Mouse (Mus musculus): Measurements from ENCODE around the gene Tgtp1. TPM values are rescaled to one million over a fixed set of nuclear protein-coding genes. Genes with fewer than 3 reads are reported as not detected.
"Not testable (repeated sequence)": the region's sequence is repeated elsewhere in the genome, so short reads cannot be mapped to it uniquely, and the experiment has no call there.

Tgtp1 gene
- polyA plus RNA-seq (2012; rRNA removed), result 3.7 and 5.5 TPM in 2 replicates

DNA sequence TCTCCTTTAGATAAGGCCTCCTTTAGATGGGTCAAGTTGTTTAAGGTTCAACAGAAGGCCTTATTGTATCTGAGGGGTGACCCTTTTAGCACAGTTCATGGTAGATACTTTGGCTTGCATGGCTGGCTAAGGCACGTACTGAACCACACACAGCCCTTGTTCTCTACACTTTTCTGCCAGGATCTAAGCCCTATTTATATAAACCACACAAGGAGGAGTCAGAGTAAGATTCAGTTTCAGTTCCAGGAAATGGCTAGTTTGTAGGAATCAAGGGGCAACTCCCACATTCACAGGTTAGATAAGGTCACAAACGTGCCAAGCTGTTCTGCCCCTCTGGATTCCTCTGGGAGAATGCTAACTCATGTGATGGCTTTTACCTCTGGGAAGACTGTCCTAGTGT lies at the start of gene Tgtp1:
TSS of gene Tgtp1 (minus strand) at position 155 of the 400 bp plus-strand sequence.
- peak; percentile 52 for DNase-seq
- 25% methylated on average over 2 of the region's 2 CpGs for WGBS
- not testable (repeated sequence) for H3K4me1 ChIP-seq (ENCODE audit: control insufficient read depth, insufficient read depth, low read length); H3K36me3 ChIP-seq (ENCODE audit: control insufficient read depth, insufficient read depth, low read length); H3K27me3 ChIP-seq (replicated peaks; ENCODE audit: control insufficient read depth, insufficient read depth, low read length); H3K4me3 ChIP-seq (ENCODE audit: insufficient read depth, low read depth, low read length)
- H3K27ac ChIP-seq (ENCODE audit: insufficient read depth, low read depth, low read length), result peak within 1 kb of the TSS; percentile 69; the same call in 1 of the 2 replicates

DNA sequence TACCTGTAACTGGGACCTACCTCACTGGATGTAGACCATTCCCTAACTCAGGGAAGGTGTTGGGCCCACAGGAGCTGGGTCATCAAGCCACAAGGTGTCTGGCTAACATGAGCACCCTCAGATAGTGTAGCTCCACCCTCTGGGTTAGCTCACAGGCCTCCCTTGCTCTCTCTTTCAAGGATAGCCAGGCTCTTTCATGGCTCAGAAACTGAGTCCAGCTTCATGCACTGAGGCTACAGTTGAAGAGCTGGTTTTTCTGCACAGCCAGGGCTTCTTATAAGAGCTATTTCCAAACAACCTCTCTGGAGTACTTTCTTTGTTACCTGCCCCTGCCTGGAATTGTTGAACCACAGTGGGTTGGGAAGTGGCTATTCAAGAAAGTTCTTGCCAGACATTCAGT lies 18.1 kb upstream of the Tgtp1 start:
- not testable (repeated sequence) for H3K4me1 ChIP-seq (ENCODE audit: control insufficient read depth, insufficient read depth, low read length); DNase-seq; H3K4me3 ChIP-seq (ENCODE audit: insufficient read depth, low read depth, low read length); H3K27ac ChIP-seq (ENCODE audit: insufficient read depth, low read depth, low read length); H3K27me3 ChIP-seq (replicated peaks; ENCODE audit: control insufficient read depth, insufficient read depth, low read length); H3K36me3 ChIP-seq (ENCODE audit: control insufficient read depth, insufficient read depth, low read length)

- not testable (repeated sequence) for H3K4me3 ChIP-seq (ENCODE audit: insufficient read depth, low read depth, low read length); H3K4me1 ChIP-seq (ENCODE audit: control insufficient read depth, insufficient read depth, low read length); H3K36me3 ChIP-seq (ENCODE audit: control insufficient read depth, insufficient read depth, low read length); H3K27ac ChIP-seq (ENCODE audit: insufficient read depth, low read depth, low read length); H3K27me3 ChIP-seq (replicated peaks; ENCODE audit: control insufficient read depth, insufficient read depth, low read length)
- DNase-seq, result peak; percentile 42
- WGBS, result 0% methylated on average over 1 of the region's 1 CpGs
Measured at GRCm38 (mm10) chr11:49006785-49007184, 12.8 kb upstream of the Tgtp1 start.

- DNase-seq, result peak; percentile 16
- 49% methylated on average over 2 of the region's 2 CpGs for WGBS
- not testable (repeated sequence) for H3K4me3 ChIP-seq (ENCODE audit: insufficient read depth, low read depth, low read length); H3K27ac ChIP-seq (ENCODE audit: insufficient read depth, low read depth, low read length); H3K27me3 ChIP-seq (replicated peaks; ENCODE audit: control insufficient read depth, insufficient read depth, low read length); H3K36me3 ChIP-seq (ENCODE audit: control insufficient read depth, insufficient read depth, low read length); H3K4me1 ChIP-seq (ENCODE audit: control insufficient read depth, insufficient read depth, low read length)
Measured at GRCm38 (mm10) chr11:49006317-49006716, 12.3 kb upstream of the Tgtp1 start.

- not testable (repeated sequence) for H3K36me3 ChIP-seq (ENCODE audit: control insufficient read depth, insufficient read depth, low read length); H3K4me3 ChIP-seq (ENCODE audit: insufficient read depth, low read depth, low read length); H3K27me3 ChIP-seq (replicated peaks; ENCODE audit: control insufficient read depth, insufficient read depth, low read length); H3K27ac ChIP-seq (ENCODE audit: insufficient read depth, low read depth, low read length); DNase-seq; H3K4me1 ChIP-seq (ENCODE audit: control insufficient read depth, insufficient read depth, low read length)
- 41% methylated on average over 1 of the region's 1 CpGs for WGBS
Measured at GRCm38 (mm10) chr11:49000411-49000810, 6.4 kb upstream of the Tgtp1 start.

GRCm38 (mm10) chr11:48993296-48993695 lies 676 bp downstream of the Tgtp1 start:
- not testable (repeated sequence) for DNase-seq; H3K4me1 ChIP-seq (ENCODE audit: control insufficient read depth, insufficient read depth, low read length); H3K27me3 ChIP-seq (replicated peaks; ENCODE audit: control insufficient read depth, insufficient read depth, low read length); H3K36me3 ChIP-seq (ENCODE audit: control insufficient read depth, insufficient read depth, low read length); H3K4me3 ChIP-seq (ENCODE audit: insufficient read depth, low read depth, low read length)
- 0 out of 2 replicates have a peak overlapping the region, but pooled peaks have one; percentile 38 for H3K27ac ChIP-seq (ENCODE audit: insufficient read depth, low read depth, low read length)
- WGBS, result 60% methylated on average over 10 of the region's 10 CpGs

GRCm38 (mm10) chr11:48991740-48992520 lies 2.0 kb downstream of the Tgtp1 start, which contains the start of gene Gm12185:
Gene Gm12185, minus strand, starts transcription at chr11:48992226.
- H3K4me1 ChIP-seq (ENCODE audit: control insufficient read depth, insufficient read depth, low read length); H3K27me3 ChIP-seq (replicated peaks; ENCODE audit: control insufficient read depth, insufficient read depth, low read length); H3K4me3 ChIP-seq (ENCODE audit: insufficient read depth, low read depth, low read length); H3K36me3 ChIP-seq (ENCODE audit: control insufficient read depth, insufficient read depth, low read length): not testable (repeated sequence)
- WGBS, result 39% methylated on average over 4 of the region's 4 CpGs
- peak; percentile 80 for DNase-seq
- H3K27ac ChIP-seq (ENCODE audit: insufficient read depth, low read depth, low read length), result peak within 1 kb of the TSS; percentile 59; the same call in 1 of the 2 replicates

- H3K36me3 ChIP-seq (ENCODE audit: control insufficient read depth, insufficient read depth, low read length); H3K27me3 ChIP-seq (replicated peaks; ENCODE audit: control insufficient read depth, insufficient read depth, low read length); DNase-seq; H3K4me1 ChIP-seq (ENCODE audit: control insufficient read depth, insufficient read depth, low read length); H3K4me3 ChIP-seq (ENCODE audit: insufficient read depth, low read depth, low read length); H3K27ac ChIP-seq (ENCODE audit: insufficient read depth, low read depth, low read length): not testable (repeated sequence)
- 62% methylated on average over 2 of the region's 2 CpGs for WGBS
Measured at GRCm38 (mm10) chr11:48989981-48990380, 4.0 kb downstream of the Tgtp1 start.

DNA sequence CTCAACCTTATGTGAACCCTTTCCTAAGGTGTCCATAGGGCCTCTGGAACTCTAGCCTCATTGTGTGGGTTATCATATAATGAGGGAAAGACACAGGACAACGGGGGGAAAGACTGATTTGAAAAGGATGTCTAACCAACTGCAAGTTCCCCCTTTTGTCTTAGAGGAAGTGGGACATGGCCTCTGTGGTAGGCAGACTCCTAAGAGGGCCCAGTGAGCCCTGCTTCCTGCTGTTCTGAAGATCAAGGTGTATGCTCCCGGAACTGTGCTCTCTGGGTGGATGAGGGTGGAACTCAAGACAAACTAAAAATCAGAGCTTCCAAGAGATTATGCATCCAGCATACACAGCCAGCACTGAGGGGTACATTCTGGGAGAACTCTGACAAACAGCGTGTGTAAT lies 5.8 kb downstream of the Tgtp1 start:
- H3K36me3 ChIP-seq (ENCODE audit: control insufficient read depth, insufficient read depth, low read length); DNase-seq; H3K4me1 ChIP-seq (ENCODE audit: control insufficient read depth, insufficient read depth, low read length); H3K4me3 ChIP-seq (ENCODE audit: insufficient read depth, low read depth, low read length); H3K27me3 ChIP-seq (replicated peaks; ENCODE audit: control insufficient read depth, insufficient read depth, low read length); H3K27ac ChIP-seq (ENCODE audit: insufficient read depth, low read depth, low read length): not testable (repeated sequence)
- 77% methylated on average over 2 of the region's 3 CpGs for WGBS

- H3K27me3 ChIP-seq (replicated peaks; ENCODE audit: control insufficient read depth, insufficient read depth, low read length); H3K36me3 ChIP-seq (ENCODE audit: control insufficient read depth, insufficient read depth, low read length); H3K27ac ChIP-seq (ENCODE audit: insufficient read depth, low read depth, low read length); H3K4me3 ChIP-seq (ENCODE audit: insufficient read depth, low read depth, low read length); DNase-seq; H3K4me1 ChIP-seq (ENCODE audit: control insufficient read depth, insufficient read depth, low read length): not testable (repeated sequence)
- no CpG with 5 or more reads among the region's 3 CpGs for WGBS
Measured at GRCm38 (mm10) chr11:48982848-48983247, 11.1 kb downstream of the Tgtp1 start.

- not testable (repeated sequence) for H3K4me1 ChIP-seq (ENCODE audit: control insufficient read depth, insufficient read depth, low read length); H3K27ac ChIP-seq (ENCODE audit: insufficient read depth, low read depth, low read length); DNase-seq; H3K36me3 ChIP-seq (ENCODE audit: control insufficient read depth, insufficient read depth, low read length); H3K4me3 ChIP-seq (ENCODE audit: insufficient read depth, low read depth, low read length); H3K27me3 ChIP-seq (replicated peaks; ENCODE audit: control insufficient read depth, insufficient read depth, low read length)
- no CpG with 5 or more reads among the region's 5 CpGs for WGBS
Measured at GRCm38 (mm10) chr11:48980052-48980451, 13.9 kb downstream of the Tgtp1 start.

Data from kidney, adult 2 months (tissue).